Mouse (Mus musculus) hindbrain, embryonic 12.5 days (tissue): Measurements from ENCODE around the gene Add3. TPM values are rescaled to one million over a fixed set of nuclear protein-coding genes. Genes with fewer than 3 reads are reported as not detected.
A peak's percentile ranks its signal among the peaks of the same experiment; 100 is the strongest.

ENCODE experiments used
- ATAC-seq: fragments of 200-750 bp; cut with Nextera tagmentation; 2 replicates; pipeline ENCODE4 v1.8.0; 2017; ENCODE audit warnings: moderate TSS enrichment; ENCODE audit not compliant: low FRiP score
- H3K27ac ChIP-seq: fragments of 300-500 bp; sonication (generic); 2 replicates; pipeline ENCODE4 v1.5.1; 2016; ENCODE audit warnings: mild to moderate bottlenecking
- H3K27me3 ChIP-seq: fragments of 300-500 bp; sonication (generic); 2 replicates; pipeline ENCODE4 v1.6.1; 2016; ENCODE audit warnings: mild to moderate bottlenecking
- H3K36me3 ChIP-seq: fragments of 300-500 bp; sonication (generic); 2 replicates; pipeline ENCODE4 v1.6.1; 2016; ENCODE audit warnings: mild to moderate bottlenecking
- H3K4me1 ChIP-seq: fragments of 300-500 bp; sonication (generic); 2 replicates; pipeline ENCODE4 v1.6.1; 2016
- H3K4me2 ChIP-seq: fragments of 300-500 bp; sonication (generic); replicated peaks from 2 replicates; pipeline ENCODE4 v1.6.1; 2016; ENCODE audit warnings: mild to moderate bottlenecking
- H3K4me3 ChIP-seq: fragments of 300-500 bp; sonication (generic); 2 replicates; pipeline ENCODE4 v1.5.1; 2016; ENCODE audit warnings: mild to moderate bottlenecking
- H3K9ac ChIP-seq: fragments of 300-500 bp; sonication (generic); 2 replicates; pipeline ENCODE4 v1.6.1; 2016; ENCODE audit warnings: mild to moderate bottlenecking, moderate library complexity
- H3K9me3 ChIP-seq: fragments of 300-500 bp; sonication (generic); replicated peaks from 2 replicates; pipeline ENCODE4 v1.6.1; 2016; ENCODE audit warnings: mild to moderate bottlenecking
- WGBS: fragments of 180-500 bp; shearing (Covaris S2); methylation state at CpG from one replicate; pipeline ENCODE4 v1.1.7; 2016; 5-methylcytosine and 5-hydroxymethylcytosine counted together
- polyA plus RNA-seq: library from polyadenylated mRNA; unstranded; fragments of >200 nt; fragmentation: Nextera tagmentation; extraction: Ambion mirVana; gene quantifications from 2 replicates; pipeline ENCODE4 v1.2.1, GENCODE M21; 2016

The Add3 gene
- polyA plus RNA-seq, 1 experiment from 2014 or later: 55.5 TPM

- no peak overlapping the region for H3K27ac ChIP-seq
- H3K4me1 ChIP-seq: peaks cover 2% of the 10 kb centered on the region; the same call in 1 of the 2 replicates
- no peaks in the 10 kb centered on the region for H3K27me3 ChIP-seq
- H3K9me3 ChIP-seq: no peaks in the 10 kb centered on the region
- no peak for ATAC-seq
- H3K4me2 ChIP-seq: no peak overlapping the region
- 0 out of 2 replicates have a peak, but pooled peaks cover 4% of the 10 kb centered on the region for H3K36me3 ChIP-seq
- H3K9ac ChIP-seq: no peak overlapping the region
- WGBS: 70% methylated on average over 2 of the region's 2 CpGs
- no peak overlapping the region for H3K4me3 ChIP-seq
These were observed 107.3 kb downstream of the Add3 start for GRCm38 (mm10) chr19:53247558-53247957.

GRCm38 (mm10) chr19:53248023-53248494 lies 107.8 kb downstream of the Add3 start:
- Histone ChIP-seq H3K27ac (no peak overlapping the region), H3K4me3 (no peak overlapping the region), H3K9ac (no peak overlapping the region), H3K27me3 (no peaks in the 10 kb centered on the region), H3K36me3 (no peaks in the 10 kb centered on the region), H3K4me1 (peaks cover 2% of the 10 kb centered on the region; the same call in 1 of the 2 replicates), H3K9me3 (no peaks in the 10 kb centered on the region), H3K4me2 (peak overlapping the region; percentile 37)
- ATAC-seq: 0 out of 2 replicates have a peak, but pooled peaks have one; percentile 32
- WGBS: 17% methylated on average over 11 of the region's 11 CpGs

DNA sequence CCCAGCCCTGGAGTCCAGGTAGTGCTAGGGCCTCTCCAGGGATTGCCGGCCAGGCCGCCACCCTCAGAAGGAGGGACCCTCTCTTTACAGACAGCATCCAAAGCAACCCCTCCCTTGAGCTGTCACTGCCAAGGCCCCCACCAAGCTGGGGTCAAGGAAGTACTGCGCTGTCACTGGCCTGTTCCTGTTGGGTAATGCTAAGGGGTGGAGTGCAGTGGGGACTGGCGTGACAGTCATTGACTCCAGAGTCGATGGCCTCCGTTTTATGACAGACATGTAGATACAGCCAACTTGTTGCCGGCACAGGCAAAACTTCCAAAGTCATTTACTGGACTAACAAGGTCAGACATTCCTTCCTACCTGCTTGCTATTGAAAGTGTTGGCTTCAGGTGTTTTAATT lies 110.8 kb downstream of the Add3 start:
- Histone ChIP-seq H3K4me3 (no peak overlapping the region), H3K4me2 (no peak overlapping the region), H3K4me1 (peaks cover 2% of the 10 kb centered on the region; the same call in 1 of the 2 replicates), H3K27ac (no peak overlapping the region), H3K9me3 (no peaks in the 10 kb centered on the region), H3K27me3 (no peaks in the 10 kb centered on the region), H3K36me3 (no peaks in the 10 kb centered on the region), H3K9ac (no peak overlapping the region)
- no peak for ATAC-seq
- 94% methylated on average over 7 of the region's 7 CpGs for WGBS

- H3K9ac ChIP-seq: no peak overlapping the region
- no peak overlapping the region for H3K4me3 ChIP-seq
- ATAC-seq: no peak
- no peak overlapping the region for H3K27ac ChIP-seq
- H3K9me3 ChIP-seq: 0 out of 2 replicates have a peak, but pooled peaks cover 3% of the 10 kb centered on the region
- H3K4me2 ChIP-seq: no peak overlapping the region
- no peaks in the 10 kb centered on the region for H3K36me3 ChIP-seq
- no peaks in the 10 kb centered on the region for H3K27me3 ChIP-seq
- H3K4me1 ChIP-seq: peaks cover 2% of the 10 kb centered on the region; the same call in 1 of the 2 replicates
- WGBS: 94% methylated on average over 3 of the region's 3 CpGs
These were observed 111.4 kb downstream of the Add3 start for GRCm38 (mm10) chr19:53251656-53252055.

GRCm38 (mm10) chr19:53252111-53253028 lies 112.1 kb downstream of the Add3 start:
- Histone ChIP-seq H3K4me3 (no peak overlapping the region), H3K27me3 (no peaks in the 10 kb centered on the region), H3K4me1 (peaks cover 2% of the 10 kb centered on the region; the same call in 1 of the 2 replicates), H3K9ac (no peak overlapping the region), H3K36me3 (no peaks in the 10 kb centered on the region), H3K9me3 (0 out of 2 replicates have a peak, but pooled peaks cover 3% of the 10 kb centered on the region), H3K27ac (no peak overlapping the region), H3K4me2 (no peak overlapping the region)
- no peak for ATAC-seq
- WGBS: 89% methylated on average over 15 of the region's 15 CpGs

DNA sequence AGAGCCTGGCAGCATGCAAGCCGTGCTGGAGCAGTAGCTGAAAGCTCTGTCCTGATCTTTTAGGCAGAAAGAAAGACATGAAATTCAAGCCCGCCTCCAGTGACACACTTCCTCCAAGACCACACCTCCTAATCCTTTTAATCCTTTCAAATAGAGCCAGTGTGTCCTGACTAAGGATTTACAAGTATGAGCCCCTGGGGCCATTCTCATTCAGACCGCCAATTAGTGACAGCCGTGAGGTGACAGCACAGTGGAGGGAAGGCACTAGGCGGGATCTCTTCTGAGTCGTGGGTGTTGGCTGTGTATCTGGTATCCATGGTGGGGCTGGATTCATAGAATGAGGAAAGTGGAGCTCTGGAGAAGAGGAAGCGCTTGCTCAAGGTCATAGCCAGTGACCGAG lies 116.1 kb downstream of the Add3 start:
- Histone ChIP-seq H3K36me3 (no peaks in the 10 kb centered on the region), H3K4me2 (no peak overlapping the region), H3K4me3 (no peak overlapping the region), H3K27ac (no peak overlapping the region), H3K27me3 (no peaks in the 10 kb centered on the region), H3K9ac (no peak overlapping the region), H3K4me1 (peaks cover 4% of the 10 kb centered on the region; the same call in 1 of the 2 replicates), H3K9me3 (0 out of 2 replicates have a peak, but pooled peaks cover 3% of the 10 kb centered on the region)
- ATAC-seq: no peak
- WGBS: 90% methylated on average over 8 of the region's 8 CpGs

DNA sequence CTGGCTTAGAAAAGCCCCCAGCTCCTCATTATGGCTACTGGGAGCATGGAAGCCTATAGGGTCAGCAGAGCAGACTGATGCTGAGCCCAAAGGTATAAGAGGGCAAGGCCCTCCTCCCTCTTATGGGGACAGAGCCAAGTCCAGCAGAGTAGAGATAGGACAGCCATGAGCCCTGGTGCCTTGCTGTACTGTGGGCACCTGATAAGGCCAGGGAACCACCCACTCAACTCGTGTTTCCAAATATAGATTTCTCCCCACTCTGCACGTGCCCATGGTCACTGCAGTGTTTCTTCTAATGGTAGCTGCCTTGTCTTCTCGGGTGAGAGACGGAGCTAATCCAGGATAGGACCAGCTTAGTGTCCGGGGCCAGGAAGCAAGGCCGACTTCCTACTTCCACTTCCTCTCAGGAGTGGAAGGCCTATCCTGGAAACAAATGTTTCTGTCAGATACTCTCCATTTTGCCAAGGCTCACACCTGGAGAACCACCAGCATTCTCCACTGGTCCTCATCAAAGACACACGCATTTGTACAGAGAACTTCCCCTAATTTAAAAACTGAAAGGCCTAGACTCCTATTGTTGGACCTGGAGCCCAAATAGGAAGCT lies 116.8 kb downstream of the Add3 start:
- Histone ChIP-seq H3K4me2 (no peak overlapping the region), H3K36me3 (no peaks in the 10 kb centered on the region), H3K27ac (no peak overlapping the region), H3K4me1 (peaks cover 4% of the 10 kb centered on the region; the same call in 1 of the 2 replicates), H3K4me3 (no peak overlapping the region), H3K9me3 (0 out of 2 replicates have a peak, but pooled peaks cover 3% of the 10 kb centered on the region), H3K9ac (no peak overlapping the region), H3K27me3 (no peaks in the 10 kb centered on the region)
- no peak for ATAC-seq
- WGBS: 92% methylated on average over 7 of the region's 7 CpGs

DNA sequence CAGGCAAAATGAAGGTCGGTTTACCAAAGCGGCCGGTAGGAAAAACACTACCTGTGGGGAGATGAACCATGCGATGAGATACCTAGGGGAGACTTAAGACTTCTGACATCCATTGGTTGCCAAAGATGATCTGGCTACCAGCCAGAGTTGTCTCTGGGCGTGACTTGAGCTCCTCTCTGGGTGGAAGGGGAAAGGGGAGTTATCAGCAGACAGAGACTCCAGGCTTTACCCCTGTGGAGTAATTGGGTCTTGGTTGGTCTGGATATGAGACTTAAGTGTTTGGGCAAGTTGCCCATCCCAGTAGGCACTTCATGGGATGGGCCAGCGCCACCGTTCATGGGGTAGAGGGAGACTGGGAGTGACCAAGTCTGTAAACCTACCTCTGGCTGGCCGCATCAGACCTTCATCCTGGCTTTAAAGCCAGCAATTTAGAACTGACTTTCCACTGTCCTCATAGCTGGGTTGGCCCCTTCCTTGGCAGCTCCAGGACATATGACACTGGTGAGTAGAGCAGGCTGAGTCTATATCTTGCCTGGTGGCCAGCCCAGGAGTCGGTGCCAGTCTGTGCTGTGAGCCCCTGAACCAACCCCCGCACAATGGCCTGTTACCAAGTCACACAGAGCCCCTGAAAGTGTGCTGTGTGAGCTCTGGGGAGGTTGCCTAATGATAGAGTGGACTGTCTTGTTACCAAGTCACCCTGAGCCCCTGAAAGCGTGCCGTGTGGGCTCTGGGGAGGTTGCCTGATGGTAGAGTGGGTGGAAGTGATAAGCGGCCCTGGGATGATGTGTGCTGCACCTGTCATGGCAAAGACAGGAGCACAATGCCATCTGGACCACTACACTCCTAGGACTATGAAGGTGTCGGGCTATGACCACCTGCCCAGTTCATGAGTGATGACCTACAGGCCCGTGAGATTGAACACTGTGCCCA lies 117.7 kb downstream of the Add3 start:
- H3K9me3 ChIP-seq: 0 out of 2 replicates have a peak, but pooled peaks cover 3% of the 10 kb centered on the region
- H3K36me3 ChIP-seq: no peaks in the 10 kb centered on the region
- no peaks in the 10 kb centered on the region for H3K27me3 ChIP-seq
- 91% methylated on average over 15 of the region's 15 CpGs for WGBS
- no peak overlapping the region for H3K4me3 ChIP-seq
- H3K4me2 ChIP-seq: no peak overlapping the region
- no peak overlapping the region for H3K27ac ChIP-seq
- H3K4me1 ChIP-seq: peaks cover 4% of the 10 kb centered on the region; the same call in 1 of the 2 replicates
- no peak overlapping the region for H3K9ac ChIP-seq
- ATAC-seq: no peak

DNA sequence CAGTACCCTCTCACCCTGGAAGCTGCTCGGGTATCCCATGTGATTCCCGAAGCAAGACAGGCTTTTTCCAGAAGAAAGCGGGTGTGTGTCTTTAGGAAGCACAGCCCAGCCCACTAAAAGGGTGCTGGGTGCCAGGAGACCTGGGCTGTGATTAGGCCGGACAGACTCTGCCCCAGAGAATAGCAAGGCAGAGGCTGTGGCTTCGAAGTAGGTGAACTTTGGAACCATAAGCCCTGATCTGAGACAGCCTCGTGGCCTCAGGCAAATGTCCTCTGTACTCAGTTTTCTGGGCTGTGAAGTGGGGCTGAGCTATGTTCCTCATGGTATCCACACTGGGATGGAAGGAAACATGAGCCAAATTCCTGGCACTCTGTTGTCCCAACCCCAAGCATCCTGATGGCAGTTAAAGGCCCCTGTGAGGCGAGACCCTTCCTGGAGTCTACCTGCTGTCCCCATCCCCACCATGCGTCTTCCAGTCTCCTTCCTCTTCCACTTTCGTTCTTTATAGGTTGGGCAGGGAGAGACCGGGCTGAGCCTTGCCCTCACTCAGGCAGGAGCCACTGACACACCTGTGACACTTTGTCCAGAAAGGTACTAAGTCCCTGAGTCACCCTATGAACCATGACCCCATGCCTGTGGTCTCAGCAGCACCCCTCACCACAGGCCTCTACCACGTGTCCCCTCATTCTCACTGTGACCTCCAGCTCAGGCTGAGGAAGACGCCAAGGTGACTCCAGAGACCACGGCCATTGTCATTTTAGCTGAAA lies 118.7 kb downstream of the Add3 start:
- Histone ChIP-seq H3K4me2 (no peak overlapping the region), H3K27ac (no peak overlapping the region), H3K4me3 (no peak overlapping the region), H3K36me3 (no peaks in the 10 kb centered on the region), H3K9ac (no peak overlapping the region), H3K4me1 (peaks cover 4% of the 10 kb centered on the region; the same call in 1 of the 2 replicates), H3K27me3 (no peaks in the 10 kb centered on the region), H3K9me3 (0 out of 2 replicates have a peak, but pooled peaks cover 3% of the 10 kb centered on the region)
- WGBS: 86% methylated on average over 13 of the region's 13 CpGs
- no peak for ATAC-seq

DNA sequence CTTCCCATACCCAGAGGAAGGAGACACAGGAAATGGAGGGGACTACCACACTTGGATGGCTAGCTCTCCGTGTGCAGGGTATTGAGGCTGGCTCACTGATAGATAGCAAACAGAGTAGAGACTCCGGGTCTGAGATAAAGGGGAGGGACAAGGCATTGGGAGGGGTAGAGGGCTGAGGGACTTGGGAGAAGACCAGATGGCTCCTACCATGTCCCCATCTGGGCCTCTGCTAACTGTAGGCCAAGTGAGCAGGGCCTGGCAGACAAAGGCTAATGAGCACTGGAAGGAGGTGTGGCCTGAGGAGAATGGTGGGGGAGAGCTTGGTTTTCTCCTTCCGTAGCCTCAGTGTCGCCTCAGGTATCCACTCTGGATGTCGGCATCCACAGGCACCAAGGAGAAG lies 119.3 kb downstream of the Add3 start:
- Histone ChIP-seq H3K27ac (no peak overlapping the region), H3K9me3 (0 out of 2 replicates have a peak, but pooled peaks cover 3% of the 10 kb centered on the region), H3K36me3 (no peaks in the 10 kb centered on the region), H3K4me1 (peaks cover 8% of the 10 kb centered on the region; the same call in 1 of the 2 replicates), H3K4me2 (no peak overlapping the region), H3K4me3 (no peak overlapping the region), H3K27me3 (no peaks in the 10 kb centered on the region), H3K9ac (no peak overlapping the region)
- WGBS: 77% methylated on average over 5 of the region's 5 CpGs
- ATAC-seq: peak; percentile 52; the same call in 1 of the 2 replicates

GRCm38 (mm10) chr19:53260261-53260660 lies 120.0 kb downstream of the Add3 start:
- H3K4me1 ChIP-seq: peaks cover 11% of the 10 kb centered on the region; the same call in 1 of the 2 replicates
- no peak overlapping the region for H3K9ac ChIP-seq
- H3K4me3 ChIP-seq: no peak overlapping the region
- 0 out of 2 replicates have a peak, but pooled peaks cover 3% of the 10 kb centered on the region for H3K9me3 ChIP-seq
- no peaks in the 10 kb centered on the region for H3K36me3 ChIP-seq
- 81% methylated on average over 10 of the region's 10 CpGs for WGBS
- no peaks in the 10 kb centered on the region for H3K27me3 ChIP-seq
- ATAC-seq: no peak
- H3K4me2 ChIP-seq: no peak overlapping the region
- no peak overlapping the region for H3K27ac ChIP-seq
